Mouse (Mus musculus): ENCODE results near the gene Itgb5.

DNA sequence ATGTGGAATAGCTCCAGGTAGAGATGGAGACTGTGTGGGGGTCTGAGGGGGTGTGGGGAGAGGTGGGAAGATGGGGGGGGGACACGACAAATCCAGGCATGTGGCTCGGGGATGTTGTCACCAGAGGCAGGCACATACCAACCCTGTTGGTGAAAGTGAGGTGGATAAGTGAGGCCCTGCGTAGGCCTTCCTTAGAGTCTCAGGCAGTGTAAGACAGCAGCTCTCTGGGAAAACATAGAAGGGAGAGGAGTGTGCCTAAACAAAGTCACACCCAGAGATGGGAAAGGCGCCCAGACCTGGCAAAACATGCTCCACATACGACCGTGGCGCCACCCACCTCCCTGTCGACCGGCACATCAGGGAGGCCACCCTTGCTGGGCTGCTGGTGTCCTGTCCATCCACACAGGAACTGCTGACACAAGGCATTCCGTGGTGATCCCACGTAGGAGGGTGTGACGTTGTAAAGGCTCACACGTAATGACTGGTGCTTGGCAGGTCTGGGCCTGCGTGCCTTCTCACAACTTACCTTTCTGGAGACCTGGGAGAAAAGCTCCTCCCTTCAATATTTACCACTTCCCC, 42.5 kb downstream of the Itgb5 start:
- no peak for TF ChIP-seq CTCF (IDR thresholded peaks at IDR 0.05; ENCODE audit: low read depth)
- TF ChIP-seq EP300 (IDR thresholded peaks at IDR 0.05; ENCODE audit: low read depth): no peak

Measured in liver, embryonic 14.5 days (tissue).